Mouse (Mus musculus) mature B cell (primary cell): ENCODE results near the gene Cdh16.

Source experiments
- in situ Hi-C: fragments of 300-500 bp; cut with MboI; formaldehyde crosslinking; loops from 2 replicates; pipeline ENCODE4 v1.14.3; 2019

Cdh16 gene

DNA sequence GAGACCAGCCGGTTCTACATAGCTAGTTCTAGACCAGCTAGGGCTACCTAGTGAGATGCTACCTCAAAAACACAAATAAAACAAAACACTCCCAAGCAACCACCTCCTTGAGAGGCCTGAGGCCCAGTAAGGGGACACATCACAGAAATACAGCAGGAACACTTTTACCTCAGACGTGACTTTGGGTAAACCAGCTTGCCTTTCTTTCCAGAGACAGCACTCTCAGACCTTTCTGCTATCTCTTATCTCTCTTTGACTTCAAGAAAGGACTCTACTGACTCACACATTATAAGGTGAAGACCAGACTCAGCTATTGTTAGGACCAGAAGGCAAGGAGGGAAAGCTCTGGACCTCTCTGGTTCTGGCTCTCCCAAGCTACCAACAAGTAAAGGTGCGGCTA is 33.9 kb downstream of the Cdh16 start:
- in situ Hi-C loops, result no loop called here

DNA sequence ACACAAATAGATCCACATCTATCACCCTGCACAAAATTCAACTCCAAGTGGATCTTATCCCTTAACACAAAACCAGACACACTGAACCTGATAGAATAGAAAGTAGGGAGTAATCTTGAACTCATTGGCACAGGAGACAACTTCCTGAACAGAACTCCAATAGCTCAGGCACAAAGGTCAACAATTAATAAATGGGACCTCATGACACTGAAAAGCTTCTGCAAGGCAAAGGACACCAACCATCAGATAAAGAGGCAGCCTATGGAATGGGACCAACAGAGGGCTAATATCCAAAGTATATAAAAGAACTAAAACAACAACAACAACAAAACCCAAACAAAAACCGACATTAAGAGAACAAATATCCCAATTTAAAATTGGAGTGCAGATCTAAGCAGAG is 39.7 kb downstream of the Cdh16 start:
- in situ Hi-C loops, result no loop called here

DNA sequence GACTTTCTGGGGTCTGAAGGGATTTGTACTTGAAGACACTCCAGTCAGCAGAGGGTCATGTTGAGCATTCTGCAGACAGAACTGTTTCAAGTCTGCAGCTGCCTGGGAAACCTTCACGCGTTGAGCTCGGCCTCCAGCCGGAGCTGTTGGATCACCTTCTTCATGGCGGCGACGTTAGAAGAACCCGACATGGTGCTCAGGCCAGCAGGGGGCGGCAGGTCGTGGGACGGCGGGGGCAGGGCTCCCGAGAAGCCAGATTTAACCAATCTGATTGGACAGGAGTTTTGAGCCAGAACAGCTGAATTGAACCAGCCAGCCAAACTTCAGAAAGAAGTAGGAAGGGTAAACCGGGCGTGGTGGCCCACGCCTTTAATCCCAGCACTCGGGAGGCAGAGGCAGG is 46.6 kb downstream of the Cdh16 start:
- in situ Hi-C loops, result loop anchor here (10.0 kb wide), 1 partner anchor 233 kb away; no protein-coding TSS in a partner anchor

DNA sequence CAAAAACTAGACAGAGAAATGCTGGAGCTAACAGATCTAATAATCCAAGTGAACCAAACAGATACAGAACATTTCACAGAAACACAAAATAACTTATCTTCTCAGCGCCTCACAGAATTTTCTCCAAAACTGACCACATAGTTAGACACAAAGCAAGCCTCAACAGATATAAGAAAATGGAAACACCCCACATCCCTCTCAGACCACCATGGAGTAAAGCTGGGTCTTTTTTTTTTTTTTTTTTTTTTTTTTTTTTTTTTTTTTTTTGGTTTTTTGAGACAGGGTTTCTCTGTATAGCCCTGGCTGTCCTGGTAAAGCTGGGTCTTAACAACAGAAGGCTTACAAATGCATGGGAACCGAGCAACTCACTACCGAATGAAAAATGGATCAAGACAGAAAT is 47.4 kb downstream of the Cdh16 start:
- in situ Hi-C loops, result loop anchor here (10.0 kb wide), 1 partner anchor 232 kb away; no protein-coding TSS in a partner anchor

DNA sequence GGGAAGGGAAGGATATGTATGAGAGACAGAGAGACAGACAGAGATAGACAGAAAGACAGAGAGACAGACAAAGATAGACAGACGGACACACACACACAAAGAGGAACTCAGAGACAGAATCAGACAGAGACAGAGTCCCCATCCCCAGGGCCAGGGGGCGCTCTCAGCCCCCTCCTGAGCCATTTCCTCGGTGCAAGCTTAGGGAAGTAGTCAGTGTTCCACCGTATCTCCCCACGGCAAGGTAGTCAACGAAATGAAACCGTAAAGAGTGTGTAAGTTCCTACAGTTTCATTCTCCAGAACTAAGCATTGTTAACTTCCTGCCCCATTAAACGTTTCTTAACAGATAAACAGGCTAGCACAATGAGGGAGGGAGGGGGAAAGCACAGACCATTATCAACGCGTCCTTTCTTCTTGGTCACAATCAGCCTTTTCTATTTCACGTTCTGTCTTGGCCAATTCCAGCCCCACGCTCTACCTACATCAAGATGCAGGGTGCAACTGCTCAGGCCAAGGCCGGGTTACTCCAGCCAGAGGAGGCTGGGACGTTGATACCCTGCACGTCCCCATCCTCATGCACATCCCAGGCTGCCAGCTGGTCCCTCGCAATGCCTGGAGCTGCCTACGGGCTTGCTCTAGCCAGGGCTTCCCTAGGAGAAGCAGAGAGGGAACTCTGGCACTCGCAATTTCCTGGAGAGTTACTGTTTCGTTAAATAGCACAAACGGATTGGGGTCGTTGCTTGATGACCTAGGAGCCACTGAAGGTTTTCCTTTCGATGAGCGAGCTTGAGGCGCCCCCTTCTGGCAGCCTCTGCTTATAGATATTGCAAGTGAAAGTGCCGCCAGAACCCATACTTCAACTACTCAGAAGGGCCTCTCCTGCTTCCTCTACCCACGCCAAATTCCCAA is 53.5 kb downstream of the Cdh16 start:
- in situ Hi-C loops, result loop anchor here (10.0 kb wide), 1 partner anchor 226 kb away; no protein-coding TSS in a partner anchor

DNA sequence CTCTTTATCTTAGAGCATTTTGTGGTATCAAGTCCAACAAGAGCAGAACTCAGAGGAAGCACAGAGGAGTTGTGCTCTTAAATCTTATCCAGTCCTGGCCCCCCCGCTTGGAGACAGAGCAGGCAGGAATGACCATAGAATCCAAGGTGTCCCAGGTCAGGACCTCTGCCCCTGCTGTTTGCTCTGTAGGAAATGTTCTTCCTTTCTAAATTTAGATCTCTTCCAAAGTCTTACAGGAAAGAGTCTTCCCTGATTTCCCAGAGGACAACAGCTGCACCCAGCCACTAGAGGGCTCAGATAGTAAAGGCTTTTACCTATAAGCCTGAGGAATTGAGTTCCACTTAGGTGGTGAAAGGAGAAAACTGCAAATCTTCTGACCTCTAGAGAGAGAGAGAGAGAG is 54.6 kb downstream of the Cdh16 start:
- in situ Hi-C loops, result no loop called here

DNA sequence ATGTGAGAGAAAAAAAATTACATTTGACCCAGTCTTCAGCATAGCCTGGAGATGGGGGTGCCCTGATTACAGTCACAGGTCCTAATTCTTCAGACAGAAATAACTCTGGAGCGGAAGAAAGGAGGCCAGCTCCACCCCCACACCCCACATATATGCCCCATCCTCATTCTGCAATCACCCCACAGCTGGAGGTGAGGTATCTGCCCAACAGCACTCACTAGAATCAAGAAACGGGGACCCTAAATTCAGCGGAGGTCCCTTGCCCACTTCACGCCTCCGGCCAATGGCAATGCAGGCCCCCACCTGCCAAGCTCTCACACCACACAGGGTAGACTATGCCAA is 58.8 kb downstream of the Cdh16 start:
- in situ Hi-C loops, result no loop called here

DNA sequence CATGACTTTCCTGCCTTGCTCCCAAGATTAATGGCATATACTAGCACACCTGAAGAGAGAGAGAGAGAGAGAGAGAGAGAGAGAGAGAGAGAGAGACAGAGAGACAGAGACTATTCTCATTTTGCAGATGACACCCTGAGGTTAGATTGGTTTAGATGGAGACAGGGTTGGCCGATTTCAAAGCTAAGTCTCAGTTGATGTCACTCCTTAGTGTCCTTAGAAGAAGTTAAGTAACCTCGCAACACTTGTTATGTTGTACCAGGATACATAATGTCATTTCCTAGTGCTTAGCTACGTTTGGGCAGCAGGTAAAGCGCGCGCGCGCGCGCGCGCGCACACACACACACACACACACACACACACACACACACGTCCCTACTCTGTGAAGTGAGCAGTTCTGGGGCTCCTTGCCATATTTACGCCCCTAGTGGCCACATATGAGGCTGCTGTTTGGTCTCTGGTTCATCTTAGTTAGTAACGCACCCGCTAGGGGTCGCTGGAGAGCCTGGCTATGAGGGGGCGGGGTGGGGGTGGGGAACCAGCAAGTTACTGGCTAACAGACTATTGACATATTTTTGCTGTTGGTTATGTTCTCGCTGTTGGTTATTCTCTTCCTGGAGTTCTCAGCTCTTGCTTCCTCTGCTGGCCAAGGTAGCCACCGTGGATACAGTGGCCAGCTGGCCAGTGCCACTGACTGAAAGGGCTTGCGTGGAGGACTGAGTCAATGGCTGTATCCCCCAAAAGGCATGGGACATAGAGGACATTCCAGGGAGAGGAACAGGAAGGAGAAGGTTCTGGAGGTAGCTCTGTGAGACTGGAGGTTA is 59.4 kb downstream of the Cdh16 start:
- in situ Hi-C loops, result no loop called here

DNA sequence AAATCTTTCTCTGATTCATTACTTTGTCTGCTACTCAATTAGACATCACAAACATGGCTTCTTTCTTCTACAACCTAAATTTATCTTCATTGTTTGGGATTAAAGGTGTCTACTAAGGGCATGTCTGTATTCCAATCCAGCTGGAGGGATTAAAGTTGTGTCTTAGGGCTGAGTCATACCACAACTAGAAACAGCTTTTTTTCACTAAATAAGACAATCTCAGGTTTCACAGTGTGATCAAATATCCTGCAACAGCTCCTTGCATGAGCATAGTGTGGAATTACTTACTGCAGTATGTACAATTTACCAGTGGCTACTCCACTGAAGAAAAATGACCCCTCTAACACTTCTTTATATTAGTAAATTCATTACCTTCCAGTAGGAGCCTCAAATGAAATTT is 63.5 kb downstream of the Cdh16 start:
- in situ Hi-C loops, result no loop called here

DNA sequence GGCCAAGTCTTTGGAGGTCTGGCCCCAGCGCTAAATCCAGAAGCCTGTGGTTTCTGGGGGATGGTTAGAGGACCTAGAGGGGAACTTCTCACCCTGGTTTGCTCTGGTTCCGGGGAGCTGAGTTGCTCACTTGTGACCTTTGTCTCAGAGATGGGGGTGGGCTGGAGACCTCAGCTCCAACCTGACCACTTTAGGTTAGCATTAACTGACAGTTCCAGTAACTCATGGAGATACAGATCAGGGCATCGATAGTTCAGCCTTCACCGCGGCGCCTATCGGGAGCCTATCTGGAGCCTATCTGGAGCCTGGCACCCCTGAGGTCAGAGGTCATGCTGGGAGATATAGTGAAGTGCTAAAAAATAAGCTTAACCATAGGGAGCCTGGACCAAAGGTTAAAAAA is 67.0 kb downstream of the Cdh16 start:
- in situ Hi-C loops, result no loop called here

DNA sequence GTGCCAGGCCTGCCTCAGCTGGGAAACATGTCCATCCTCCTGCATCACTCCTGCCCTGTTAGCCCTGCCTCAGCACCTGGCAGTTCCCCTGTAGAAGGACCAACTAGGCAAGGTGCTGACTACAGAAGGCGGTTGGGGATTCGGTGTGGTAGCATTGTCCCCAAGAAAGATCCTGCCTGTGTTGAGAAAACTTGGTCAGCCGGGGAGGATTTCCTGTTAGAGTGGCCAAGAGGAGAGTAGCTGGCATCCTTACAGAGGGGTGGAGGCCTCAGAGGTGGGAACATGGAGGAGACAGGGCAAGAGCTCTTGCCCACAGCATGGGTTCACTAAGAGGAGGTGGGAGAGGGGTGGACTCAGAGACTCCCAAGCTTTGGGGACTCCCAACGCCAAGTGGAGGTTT is 69.0 kb downstream of the Cdh16 start:
- in situ Hi-C loops, result no loop called here
